Mouse (Mus musculus) lung, postnatal 0 days (tissue): Measurements from ENCODE around the gene Ccdc116.

Experiments
- CTCF ChIP-seq: IDR thresholded peaks from 2 replicates; pipeline ENCODE4 v1.5.1; 2016; ENCODE audit warnings: antibody characterized with exemption, mild to moderate bottlenecking
- EP300 ChIP-seq: IDR thresholded peaks from 2 replicates; pipeline ENCODE4 v1.6.1; 2016; ENCODE audit warnings: antibody characterized with exemption, mild to moderate bottlenecking, control low read depth

DNA sequence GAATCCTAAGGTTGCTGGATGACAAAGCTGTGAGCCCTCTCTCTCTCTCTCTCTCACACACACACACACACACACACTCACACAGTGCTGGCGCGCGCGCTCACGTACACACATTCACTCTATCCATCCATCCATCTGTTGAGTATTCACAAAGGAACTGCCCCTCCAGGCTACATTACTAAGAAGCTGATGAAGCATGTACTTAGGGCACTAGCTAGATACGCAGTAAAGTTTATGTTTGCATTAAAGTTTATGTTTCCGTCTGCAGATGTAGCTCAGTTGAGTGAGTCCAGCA lies 14.2 kb downstream of the Ccdc116 start:
- TF ChIP-seq CTCF (no peak), EP300 (no peak)
